Mouse (Mus musculus): Measurements from ENCODE around the gene Zfp958.

- TF ChIP-seq CTCF (IDR thresholded peaks at IDR 0.05; ENCODE audit: control insufficient read depth, insufficient read depth, low read length) (no peak), POLR2A (IDR thresholded peaks at IDR 0.05; ENCODE audit: borderline replicate concordance, control insufficient read depth, low read depth, low read length) (no peak; the same call in 1 of the 2 replicates)
Measured at GRCm38 (mm10) chr8:4678218-4678907, 65.4 kb downstream of the Zfp958 start.
